Mouse (Mus musculus): Measurements from ENCODE around the gene Chil1. TPM values are rescaled to one million over a fixed set of nuclear protein-coding genes. Genes with fewer than 3 reads are reported as not detected.

The Chil1 gene
- total RNA-seq, 2 experiments from 2014 or later: 6.3 TPM; not detected in 1

GRCm38 (mm10) chr1:134224649-134225227 lies 42.8 kb downstream of the Chil1 start:
- ATAC-seq (replicated peaks; ENCODE audit: poor library complexity, severe bottlenecking): no peak

GRCm38 (mm10) chr1:134225375-134225774 lies 43.4 kb downstream of the Chil1 start:
- no peak for ATAC-seq (replicated peaks; ENCODE audit: poor library complexity, severe bottlenecking)

GRCm38 (mm10) chr1:134226739-134227138 lies 44.8 kb downstream of the Chil1 start:
- ATAC-seq (replicated peaks; ENCODE audit: poor library complexity, severe bottlenecking): no peak

- no peak for ATAC-seq (replicated peaks; ENCODE audit: poor library complexity, severe bottlenecking)
Measured at GRCm38 (mm10) chr1:134229806-134230575, 48.0 kb downstream of the Chil1 start.

GRCm38 (mm10) chr1:134230638-134231228 lies 48.8 kb downstream of the Chil1 start:
- ATAC-seq (replicated peaks; ENCODE audit: poor library complexity, severe bottlenecking): no peak

- ATAC-seq (replicated peaks; ENCODE audit: poor library complexity, severe bottlenecking): no peak
Measured at GRCm38 (mm10) chr1:134231270-134231669, 49.3 kb downstream of the Chil1 start.

GRCm38 (mm10) chr1:134231681-134232080 lies 49.7 kb downstream of the Chil1 start:
- ATAC-seq (replicated peaks; ENCODE audit: poor library complexity, severe bottlenecking): no peak

GRCm38 (mm10) chr1:134232326-134232725 lies 50.4 kb downstream of the Chil1 start:
- ATAC-seq (replicated peaks; ENCODE audit: poor library complexity, severe bottlenecking): no peak

- no peak for ATAC-seq (replicated peaks; ENCODE audit: poor library complexity, severe bottlenecking)
Measured at GRCm38 (mm10) chr1:134232778-134233531, 51.0 kb downstream of the Chil1 start.

GRCm38 (mm10) chr1:134233681-134234454 lies 51.9 kb downstream of the Chil1 start:
- no peak for ATAC-seq (replicated peaks; ENCODE audit: poor library complexity, severe bottlenecking)

GRCm38 (mm10) chr1:134234455-134235390 lies 52.7 kb downstream of the Chil1 start:
- no peak; the same call in 1 of the 2 replicates for ATAC-seq (replicated peaks; ENCODE audit: poor library complexity, severe bottlenecking)

GRCm38 (mm10) chr1:134235391-134235921 lies 53.5 kb downstream of the Chil1 start, which contains the start of gene Adora1:
TSS of gene Adora1 (minus strand) at chr1:134235431.
- ATAC-seq (replicated peaks; ENCODE audit: poor library complexity, severe bottlenecking): no peak

GRCm38 (mm10) chr1:134236142-134236541 lies 54.2 kb downstream of the Chil1 start:
- no peak for ATAC-seq (replicated peaks; ENCODE audit: poor library complexity, severe bottlenecking)

- ATAC-seq (replicated peaks; ENCODE audit: poor library complexity, severe bottlenecking): no peak
Measured at GRCm38 (mm10) chr1:134237438-134237837, 55.5 kb downstream of the Chil1 start.

Other genes with a start within 250 kb of the Chil1 start
- not detected in 2 replicates for gene Fmod, start 144.9 kb upstream of the Chil1 start, total RNA-seq (2014; fragmentation: Nextera tagmentation)
- not detected in 2 replicates for gene Fmod, start 144.9 kb upstream of the Chil1 start, total RNA-seq (2017)
- gene Btg2, start 103.1 kb upstream of the Chil1 start, total RNA-seq (2014; fragmentation: Nextera tagmentation): 7.2 and 13.5 TPM in 2 replicates
- 31.3 and 33.7 TPM in 2 replicates for gene Btg2, start 103.1 kb upstream of the Chil1 start, total RNA-seq (2017)
- gene Chit1, start 70.9 kb upstream of the Chil1 start, total RNA-seq (2014; fragmentation: Nextera tagmentation): 0.62 and 1.7 TPM in 2 replicates
- gene Chit1, start 70.9 kb upstream of the Chil1 start, total RNA-seq (2017): 0.22 and 0.82 TPM in 2 replicates
- not detected in 2 replicates for gene Mybph, start 11.3 kb downstream of the Chil1 start, total RNA-seq (2014; fragmentation: Nextera tagmentation)
- not detected in 2 replicates for gene Mybph, start 11.3 kb downstream of the Chil1 start, total RNA-seq (2017)
- not detected in 2 replicates for gene Adora1, start 53.3 kb downstream of the Chil1 start, total RNA-seq (2014; fragmentation: Nextera tagmentation)
- gene Adora1, start 53.3 kb downstream of the Chil1 start, total RNA-seq (2017): not detected in 2 replicates
- gene Myog, start 107.8 kb downstream of the Chil1 start, total RNA-seq (2014; fragmentation: Nextera tagmentation): not detected in 2 replicates
- not detected in 2 replicates for gene Myog, start 107.8 kb downstream of the Chil1 start, total RNA-seq (2017)
- 6.4 and 12.5 TPM in 2 replicates for gene Ppfia4, start 150.8 kb downstream of the Chil1 start, total RNA-seq (2014; fragmentation: Nextera tagmentation)
- 4.1 and 4.6 TPM in 2 replicates for gene Ppfia4, start 150.8 kb downstream of the Chil1 start, total RNA-seq (2017)
- 31.8 and 34.3 TPM in 2 replicates for gene Tmem183a, start 179.8 kb downstream of the Chil1 start, total RNA-seq (2014; fragmentation: Nextera tagmentation)
- 53.6 and 115 TPM in 2 replicates for gene Tmem183a, start 179.8 kb downstream of the Chil1 start, total RNA-seq (2017)
- gene 4933406M09Rik, start 203.8 kb downstream of the Chil1 start, total RNA-seq (2014; fragmentation: Nextera tagmentation): not detected in 2 replicates
- gene 4933406M09Rik, start 203.8 kb downstream of the Chil1 start, total RNA-seq (2017): not detected in 2 replicates
- gene Cyb5r1, start 223.4 kb downstream of the Chil1 start, total RNA-seq (2014; fragmentation: Nextera tagmentation): 51.2 and 63.3 TPM in 2 replicates
- gene Cyb5r1, start 223.4 kb downstream of the Chil1 start, total RNA-seq (2017): 26.0 and 34.6 TPM in 2 replicates
- gene Adipor1, start 233.2 kb downstream of the Chil1 start, total RNA-seq (2014; fragmentation: Nextera tagmentation): 62.4 and 63.0 TPM in 2 replicates
- 52.7 and 53.3 TPM in 2 replicates for gene Adipor1, start 233.2 kb downstream of the Chil1 start, total RNA-seq (2017)